Mouse (Mus musculus) right cerebral cortex, adult 2 months (tissue): ENCODE measurements around the gene Csdc2.
A peak's percentile ranks its signal among the peaks of the same experiment; 100 is the strongest.
"Not testable (repeated sequence)": the region's sequence is repeated elsewhere in the genome, so short reads cannot be mapped to it uniquely, and the experiment has no call there.

ENCODE experiments used
- DNase-seq, 2 experiments: peaks; one replicate each; pipeline ENCODE4 v3.0.0; 2021 to 2022; ENCODE audit warnings: low spot score in 2 of 2

Gene Csdc2

GRCm38 (mm10) chr15:81936679-81937078, at the start of gene Csdc2:
Gene Csdc2, plus strand, starts transcription at chr15:81936759.
- DNase-seq, result peak; percentile 66 to 77

- no peak for DNase-seq
These were observed 49.6 kb upstream of the Csdc2 start for GRCm38 (mm10) chr15:81886795-81887550.

GRCm38 (mm10) chr15:81889175-81889574, 47.4 kb upstream of the Csdc2 start:
- DNase-seq, result no peak

- DNase-seq, result peak; percentile 78
These were observed 45.3 kb upstream of the Csdc2 start for GRCm38 (mm10) chr15:81891140-81891802.

- no peak for DNase-seq
These were observed 44.6 kb upstream of the Csdc2 start for GRCm38 (mm10) chr15:81891822-81892580.

GRCm38 (mm10) chr15:81894002-81894401, 42.6 kb upstream of the Csdc2 start:
- DNase-seq, result no peak

- no peak for DNase-seq
These were observed 40.2 kb upstream of the Csdc2 start for GRCm38 (mm10) chr15:81896407-81896806.

GRCm38 (mm10) chr15:81897607-81898285, 38.8 kb upstream of the Csdc2 start:
- DNase-seq, result no peak

GRCm38 (mm10) chr15:81898751-81899150, 37.8 kb upstream of the Csdc2 start:
- no peak for DNase-seq

GRCm38 (mm10) chr15:81904939-81905338, 31.6 kb upstream of the Csdc2 start:
- DNase-seq, result peak; percentile 83 to 84

- DNase-seq, result no peak
These were observed 28.6 kb upstream of the Csdc2 start for GRCm38 (mm10) chr15:81907953-81908352.

GRCm38 (mm10) chr15:81908767-81909166, 27.8 kb upstream of the Csdc2 start:
- DNase-seq, result not testable (repeated sequence)

GRCm38 (mm10) chr15:81912498-81912897, 24.1 kb upstream of the Csdc2 start:
- no peak for DNase-seq

GRCm38 (mm10) chr15:81914668-81915067, 21.9 kb upstream of the Csdc2 start:
- DNase-seq, result no peak

- DNase-seq, result no peak
These were observed 20.9 kb upstream of the Csdc2 start for GRCm38 (mm10) chr15:81915663-81916062.

GRCm38 (mm10) chr15:81917201-81917600, 19.4 kb upstream of the Csdc2 start:
- no peak for DNase-seq

- DNase-seq, result peak; percentile 77 to 81
These were observed 18.7 kb upstream of the Csdc2 start for GRCm38 (mm10) chr15:81917621-81918463.

GRCm38 (mm10) chr15:81919062-81919461, 17.5 kb upstream of the Csdc2 start:
- no peak for DNase-seq

GRCm38 (mm10) chr15:81920546-81921217, 15.9 kb upstream of the Csdc2 start:
- peak in 1 of 2 experiments; percentile 45 for DNase-seq

- no peak for DNase-seq
These were observed 15.3 kb upstream of the Csdc2 start for GRCm38 (mm10) chr15:81921255-81921654.
